Mouse (Mus musculus) liver (tissue): ENCODE results near the gene Fut8.

ENCODE experiments used
- DNase-seq: peaks from one replicate; pipeline ENCODE4 v3.0.0-alpha.2; 2020; ENCODE audit warnings: mixed read lengths

Gene Fut8

DNA sequence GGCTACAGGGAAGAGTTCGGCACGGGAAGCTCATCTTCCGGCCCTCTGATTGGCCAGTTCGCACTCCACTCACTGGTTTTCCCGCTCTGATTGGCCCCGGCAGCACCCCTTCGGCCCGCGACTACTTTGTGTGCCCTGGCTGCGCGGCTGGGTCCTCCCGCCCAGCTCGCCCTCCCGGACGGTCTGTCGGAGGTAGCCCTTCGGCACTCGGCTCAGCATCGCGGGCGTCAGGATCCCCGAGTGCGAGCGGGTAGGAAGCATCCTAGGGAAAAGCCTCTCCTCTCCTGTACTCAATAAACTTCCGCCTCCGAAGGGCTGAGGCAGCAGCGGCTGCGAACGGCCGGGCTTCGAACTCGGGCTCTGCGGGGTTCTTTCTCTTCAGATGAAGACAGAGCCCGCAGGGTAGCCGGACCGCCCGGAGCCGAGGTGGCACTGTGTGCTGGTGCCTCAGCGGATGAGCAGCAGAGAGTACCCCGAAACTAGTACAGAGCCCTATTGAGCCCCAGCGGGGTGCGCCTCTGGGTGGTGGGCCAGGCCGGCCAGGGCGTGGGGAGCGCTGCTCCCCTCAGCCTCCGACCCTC, at the start of gene Fut8:
Gene Fut8 (plus strand): TSS at position 176 of the 581 bp plus-strand sequence.
- DNase-seq, result peak; percentile 90

DNA sequence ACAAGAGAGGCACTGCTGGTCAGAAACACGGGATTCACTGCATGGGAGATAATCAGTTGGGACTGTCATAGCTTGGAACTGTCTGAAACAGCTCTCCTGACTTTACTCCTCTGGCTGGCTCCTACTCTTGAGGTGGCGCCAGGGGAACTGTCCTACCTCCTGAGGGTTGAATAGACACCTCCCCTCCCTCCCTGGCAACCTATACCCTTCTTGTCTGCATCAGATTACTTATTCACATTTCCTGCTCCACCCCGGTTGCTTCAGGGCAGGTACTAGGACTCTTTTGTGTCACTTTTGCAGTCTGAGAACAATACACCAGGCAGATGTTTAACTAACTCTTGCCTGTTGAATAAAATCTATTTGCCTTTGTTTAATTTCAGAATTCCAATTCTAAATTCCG, 48.8 kb upstream of the Fut8 start:
- DNase-seq, result no peak

DNA sequence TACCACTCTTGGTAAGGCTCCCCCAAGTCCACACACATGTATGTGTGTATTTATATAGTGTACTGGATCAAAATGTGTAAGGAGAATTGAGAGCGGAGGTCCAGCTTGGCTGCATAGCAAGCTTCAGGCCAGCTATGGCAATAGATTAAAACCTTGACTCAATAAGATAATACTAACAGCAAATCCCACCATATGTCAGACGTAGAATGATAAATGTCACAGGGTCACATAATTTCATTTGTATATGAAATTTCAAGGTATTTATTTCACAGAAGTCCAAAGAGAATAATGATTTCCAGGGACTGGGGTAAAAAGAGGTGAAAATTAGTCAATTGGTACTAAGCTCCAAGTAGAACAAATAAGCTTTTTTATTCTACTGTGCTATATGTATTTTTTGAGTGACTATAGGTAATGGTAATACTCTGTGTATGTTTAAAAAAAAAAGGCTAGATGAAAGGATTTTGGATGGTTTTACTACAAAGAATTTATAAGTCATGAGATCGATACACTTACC, 47.9 kb upstream of the Fut8 start:
- DNase-seq, result no peak

DNA sequence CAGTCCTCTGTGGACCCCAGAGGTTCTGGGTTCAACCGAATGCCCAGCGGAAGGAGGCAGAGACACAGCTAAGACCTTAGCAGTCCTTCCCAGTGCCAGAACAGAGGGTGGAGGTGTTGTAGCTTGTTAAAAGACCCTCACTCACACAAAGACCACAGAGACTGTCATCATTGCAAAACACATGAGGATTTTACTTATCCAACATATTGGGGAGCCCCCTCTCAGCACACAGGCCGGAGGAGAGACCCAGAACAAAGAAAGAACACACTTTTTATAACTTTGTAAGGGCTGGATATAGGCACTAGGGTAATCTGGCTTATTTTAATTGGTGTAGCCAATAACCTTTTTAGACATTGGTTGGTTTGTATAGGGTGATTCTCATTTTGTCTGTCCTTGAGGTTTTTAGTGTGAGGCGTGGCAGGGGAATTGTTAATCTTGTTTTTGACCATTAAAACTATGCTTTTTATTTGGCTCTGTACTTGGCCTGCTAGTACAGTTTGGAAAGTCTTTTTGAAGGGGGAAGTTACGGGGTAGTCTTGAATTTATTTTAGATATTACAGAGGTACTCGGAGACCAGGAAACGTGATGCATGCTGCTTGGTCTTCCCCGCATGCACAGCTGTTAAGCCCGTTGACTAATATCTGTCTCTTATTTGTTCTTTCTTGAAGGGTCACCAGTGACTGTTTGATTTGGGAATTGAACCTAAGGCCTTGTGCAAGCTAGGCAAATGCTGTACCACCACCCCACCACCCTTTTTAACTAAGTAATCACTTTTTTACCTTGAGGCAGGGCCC, 46.2 kb upstream of the Fut8 start:
- DNase-seq, result no peak

DNA sequence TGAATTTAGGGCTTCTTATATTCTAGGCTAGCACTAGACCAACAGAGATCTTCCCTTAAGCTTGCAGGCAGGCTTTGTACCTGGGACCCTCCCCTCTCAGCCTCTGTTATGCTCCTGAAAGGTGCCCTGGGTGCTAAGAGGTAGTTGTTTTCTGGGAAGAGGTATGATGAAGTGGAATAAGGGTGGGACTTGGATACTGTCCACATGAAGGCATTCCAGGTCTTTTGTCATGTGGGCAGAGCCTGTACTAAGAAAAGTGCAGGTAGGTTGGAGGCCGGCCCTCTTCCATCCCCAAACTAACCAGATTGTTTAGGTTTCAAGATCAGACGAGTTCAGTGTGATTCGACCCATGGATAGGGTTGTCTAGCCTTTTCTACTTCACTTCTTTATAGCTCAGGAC, 45.2 kb upstream of the Fut8 start:
- DNase-seq, result no peak

DNA sequence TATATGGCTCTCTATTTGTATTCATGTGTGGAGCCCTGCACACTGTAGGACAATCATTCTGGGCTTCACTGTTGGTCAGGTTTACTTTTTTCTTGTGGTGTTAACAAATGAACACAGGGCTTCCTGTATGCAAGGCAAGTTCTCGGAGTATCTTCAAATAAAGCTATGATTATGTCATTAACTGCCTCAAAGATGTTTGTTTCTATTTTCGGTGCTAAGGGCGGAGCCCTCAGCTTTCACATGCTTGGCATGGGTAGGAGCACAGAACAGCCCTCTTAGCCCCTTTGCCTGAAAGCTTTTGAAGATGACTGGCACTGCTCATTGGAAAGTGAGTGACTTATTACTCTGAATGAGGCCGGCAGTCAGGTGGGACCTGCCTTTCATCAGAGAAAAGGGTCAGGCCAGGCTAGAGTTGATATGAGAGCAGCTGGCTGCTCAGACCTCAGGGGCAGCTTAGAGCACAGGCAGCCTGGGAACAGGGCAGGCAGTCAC, 44.7 kb upstream of the Fut8 start:
- no peak for DNase-seq

DNA sequence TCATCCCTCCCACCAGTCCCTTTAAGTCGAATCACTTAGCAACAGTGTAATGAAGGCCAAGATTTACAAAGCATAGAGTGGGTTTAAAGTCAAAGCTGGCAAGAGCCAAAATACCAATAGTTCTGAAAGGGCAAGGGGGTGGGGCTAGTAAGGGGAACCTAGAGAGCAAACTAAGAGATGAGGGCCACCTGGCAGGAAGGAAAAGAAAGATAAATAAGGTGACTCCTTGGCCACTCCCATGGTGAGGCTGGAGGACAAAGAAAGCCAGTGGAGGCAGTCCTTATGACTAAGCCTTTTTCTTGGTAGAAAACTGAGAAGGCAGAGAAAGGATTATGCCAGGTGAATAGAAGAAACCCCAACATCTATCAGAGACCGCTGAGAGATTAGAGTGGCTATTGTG, 42.9 kb upstream of the Fut8 start:
- no peak for DNase-seq

DNA sequence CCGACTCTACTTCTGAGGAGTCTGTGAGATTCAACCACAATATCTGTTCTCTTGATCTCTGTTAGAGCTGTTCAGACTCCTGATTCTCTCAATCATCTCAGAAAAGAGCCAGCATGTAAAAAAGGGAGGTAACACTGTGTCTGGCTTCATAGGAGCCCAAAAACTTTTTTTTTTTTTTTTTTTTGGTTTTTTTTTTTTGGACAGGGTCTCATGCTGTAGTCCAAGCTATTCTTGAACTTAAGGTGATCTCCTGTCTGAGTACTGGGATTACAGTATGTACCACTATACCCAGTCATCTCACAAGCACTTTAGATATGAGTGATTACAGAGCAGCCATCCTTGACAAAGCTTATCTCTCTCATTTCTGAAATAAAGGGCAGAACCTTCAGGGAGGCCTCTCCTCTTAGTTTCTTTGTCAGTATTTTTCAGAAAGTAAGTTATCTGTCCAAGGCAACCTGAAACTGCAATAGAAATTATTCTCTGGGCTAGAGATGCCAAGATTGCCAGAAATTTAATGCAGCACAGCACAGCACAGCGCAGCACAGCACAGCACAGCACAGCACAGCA, 41.3 kb upstream of the Fut8 start:
- DNase-seq, result no peak

DNA sequence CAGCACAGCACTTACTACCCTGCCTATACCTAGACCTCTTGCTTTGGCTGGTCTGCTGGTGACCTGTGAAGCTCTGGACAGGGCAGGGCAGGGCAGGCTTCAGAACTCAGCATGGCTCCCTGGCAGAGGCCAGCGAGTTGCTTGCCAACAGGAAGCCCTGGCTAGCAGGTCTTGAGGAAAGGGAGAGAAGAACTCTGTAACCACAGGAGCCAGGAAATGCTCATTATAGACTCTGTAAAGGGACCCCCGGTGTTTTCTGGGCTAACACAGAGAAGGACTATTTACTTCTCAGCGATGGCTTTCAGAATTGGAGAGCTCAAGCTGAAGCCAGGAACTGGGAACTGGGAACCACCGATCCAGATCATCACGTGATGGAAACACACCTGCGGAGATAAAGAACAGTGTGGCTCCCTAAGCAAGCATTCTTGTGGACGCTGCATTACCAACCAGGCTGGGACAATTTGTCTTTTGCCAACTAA, 40.8 kb upstream of the Fut8 start:
- no peak for DNase-seq

DNA sequence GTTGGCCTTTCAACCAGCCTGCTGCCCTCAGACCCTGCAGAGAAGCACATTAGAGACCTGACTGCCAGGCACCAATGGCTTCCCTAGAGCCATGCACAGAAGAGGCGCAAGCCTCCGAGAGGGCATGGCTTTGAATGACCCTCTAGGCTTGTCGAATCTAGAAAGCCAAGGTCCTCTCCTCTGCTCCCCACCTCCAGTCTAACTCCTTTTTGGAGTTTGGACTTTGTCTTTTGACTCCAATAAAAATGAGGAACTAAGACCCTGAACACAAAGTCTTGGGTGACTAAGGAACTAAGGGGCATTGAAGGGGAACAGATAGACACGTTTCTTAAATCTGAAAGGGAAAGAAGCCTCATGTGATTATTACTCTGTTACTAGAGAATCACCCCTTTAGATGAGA, 39.7 kb upstream of the Fut8 start:
- no peak for DNase-seq

DNA sequence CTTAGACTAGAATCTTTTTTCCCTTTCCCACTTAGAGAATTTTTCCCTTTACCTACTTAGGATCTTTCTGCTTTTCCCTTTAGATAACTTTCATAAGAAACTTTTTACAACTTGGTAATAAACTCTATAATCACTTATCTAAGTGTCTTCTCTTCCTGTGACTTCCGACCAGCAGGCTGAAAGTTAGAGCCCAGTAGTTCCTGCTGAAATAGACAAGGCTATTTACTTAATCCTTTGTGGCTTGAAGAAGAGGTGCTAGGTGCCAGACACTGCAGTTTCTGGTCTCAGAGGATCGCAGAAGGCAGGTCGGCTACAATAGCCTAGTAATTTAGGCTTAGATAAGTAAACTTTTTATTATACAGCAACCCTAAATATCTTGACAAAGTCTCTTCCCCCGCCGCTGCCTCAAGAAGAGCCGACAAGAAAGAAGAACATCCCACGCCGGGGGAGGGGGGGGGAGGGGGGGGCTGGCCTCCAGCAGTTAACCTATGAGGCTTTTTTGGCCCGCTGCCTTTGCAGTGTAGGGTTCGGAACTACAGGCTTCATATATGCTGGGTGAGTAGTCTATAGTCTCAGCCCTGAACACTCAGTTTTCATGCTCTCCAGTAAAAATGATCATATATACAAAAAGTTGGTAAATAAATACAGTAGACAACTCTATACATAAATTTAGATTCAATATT, 36.3 kb upstream of the Fut8 start:
- DNase-seq, result no peak

DNA sequence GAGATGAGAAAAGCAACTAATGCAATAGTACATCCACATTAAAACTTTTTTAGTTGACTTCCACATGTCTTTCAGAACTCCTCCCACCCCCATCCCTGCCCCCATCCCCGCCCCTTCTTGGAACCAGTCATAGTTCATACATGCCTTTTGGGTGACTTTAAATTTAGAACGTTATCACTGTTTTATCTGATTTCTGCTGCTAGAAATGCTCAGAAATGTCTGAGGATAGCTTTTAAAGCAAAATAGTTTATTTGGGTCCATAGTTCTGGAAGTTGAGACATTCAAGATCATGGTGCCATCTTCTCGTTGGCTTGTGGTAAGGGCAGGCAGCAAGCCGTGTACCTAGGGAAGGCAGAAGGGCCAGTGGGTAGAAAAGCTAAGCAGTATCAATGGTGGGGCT, 34.8 kb upstream of the Fut8 start:
- DNase-seq, result no peak

DNA sequence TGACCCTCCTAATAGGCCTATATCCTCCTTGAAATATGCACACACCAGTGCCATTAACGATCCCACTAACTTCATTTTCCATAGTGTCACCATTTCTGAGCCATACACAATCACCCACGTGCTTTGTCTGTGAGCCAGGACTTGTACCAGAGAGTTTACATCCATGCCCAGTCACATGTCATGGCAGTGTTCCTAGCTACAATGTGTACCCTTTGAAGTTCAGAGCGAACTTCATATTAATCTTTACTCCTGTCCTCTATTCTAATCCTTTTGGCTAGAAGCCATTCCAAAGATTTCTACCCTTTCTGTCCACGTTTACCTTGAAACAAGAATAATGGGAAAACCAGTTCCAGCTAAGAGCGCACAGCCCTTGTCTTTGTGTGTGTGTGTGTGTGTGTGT, 31.1 kb upstream of the Fut8 start:
- DNase-seq, result no peak

DNA sequence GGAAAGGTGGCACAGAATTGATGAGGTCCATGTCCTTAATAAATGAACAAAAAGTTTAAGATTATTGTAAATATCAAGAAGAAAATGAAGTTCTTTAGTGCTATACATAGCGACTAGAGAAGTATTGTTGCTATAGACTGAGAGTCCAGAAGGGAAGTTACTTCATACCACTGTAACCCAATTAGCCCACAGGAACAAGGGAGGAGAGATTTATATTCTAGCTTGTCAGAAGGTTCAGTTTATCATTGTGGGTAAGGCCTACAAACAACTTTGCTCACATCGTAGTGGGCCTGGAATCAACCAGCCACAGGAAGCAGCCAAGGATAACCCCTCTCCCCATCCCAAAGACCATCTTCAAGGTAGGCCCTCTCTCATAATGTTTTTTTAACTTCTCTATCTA, 29.9 kb upstream of the Fut8 start:
- no peak for DNase-seq

DNA sequence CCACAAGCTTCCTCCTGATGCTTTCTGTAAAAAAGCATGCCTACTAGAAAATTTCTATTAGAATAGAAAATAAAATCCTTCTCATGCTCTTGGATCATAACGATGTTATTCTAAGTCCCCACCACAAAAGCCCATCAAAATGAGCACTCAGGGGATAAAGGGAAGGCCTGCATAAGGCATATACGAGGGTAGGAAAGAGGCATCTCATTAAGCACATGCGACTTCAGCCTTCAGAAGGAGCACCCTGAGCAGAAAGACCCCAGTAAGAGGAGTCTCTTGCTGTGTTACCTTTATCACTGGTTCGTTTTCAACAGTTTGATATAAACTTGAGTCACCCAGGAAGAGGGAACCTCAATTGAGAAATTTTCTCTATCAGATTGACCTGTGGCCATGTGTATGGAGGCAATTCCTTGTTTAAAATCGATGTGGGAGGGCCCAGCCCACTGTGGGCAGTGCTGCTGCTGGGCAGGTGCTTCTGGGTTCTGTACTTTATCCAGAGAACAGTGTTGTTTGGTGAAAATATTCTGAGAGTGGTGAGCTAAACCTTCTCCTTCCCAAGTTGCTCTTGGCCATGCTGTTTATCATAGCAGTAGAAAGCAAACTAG, 29.2 kb upstream of the Fut8 start:
- no peak for DNase-seq

DNA sequence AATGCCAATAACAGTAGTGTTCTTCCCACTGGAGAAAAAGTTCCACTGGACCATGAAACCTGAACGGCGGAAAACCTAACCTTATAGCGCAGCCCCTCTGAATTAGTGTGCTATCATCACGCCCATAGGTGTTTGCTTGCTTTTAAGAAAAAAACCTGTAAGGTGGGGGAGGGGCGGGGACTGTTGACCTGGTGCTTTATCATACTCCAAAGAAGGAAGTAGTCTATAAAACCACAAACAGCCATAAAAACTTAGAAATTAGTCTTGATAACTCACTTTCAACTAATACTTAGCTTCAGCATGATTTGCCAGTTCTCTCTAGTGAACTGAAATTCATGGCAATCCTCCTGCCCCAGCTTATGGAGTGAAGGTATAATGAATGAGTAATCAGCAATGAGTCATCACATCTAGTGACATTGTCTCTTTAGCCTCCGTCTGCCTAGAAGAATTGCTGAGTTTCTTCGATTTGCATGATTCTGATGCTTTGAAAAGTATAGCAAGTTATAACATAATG, 26.2 kb upstream of the Fut8 start:
- peak; percentile 23 for DNase-seq

DNA sequence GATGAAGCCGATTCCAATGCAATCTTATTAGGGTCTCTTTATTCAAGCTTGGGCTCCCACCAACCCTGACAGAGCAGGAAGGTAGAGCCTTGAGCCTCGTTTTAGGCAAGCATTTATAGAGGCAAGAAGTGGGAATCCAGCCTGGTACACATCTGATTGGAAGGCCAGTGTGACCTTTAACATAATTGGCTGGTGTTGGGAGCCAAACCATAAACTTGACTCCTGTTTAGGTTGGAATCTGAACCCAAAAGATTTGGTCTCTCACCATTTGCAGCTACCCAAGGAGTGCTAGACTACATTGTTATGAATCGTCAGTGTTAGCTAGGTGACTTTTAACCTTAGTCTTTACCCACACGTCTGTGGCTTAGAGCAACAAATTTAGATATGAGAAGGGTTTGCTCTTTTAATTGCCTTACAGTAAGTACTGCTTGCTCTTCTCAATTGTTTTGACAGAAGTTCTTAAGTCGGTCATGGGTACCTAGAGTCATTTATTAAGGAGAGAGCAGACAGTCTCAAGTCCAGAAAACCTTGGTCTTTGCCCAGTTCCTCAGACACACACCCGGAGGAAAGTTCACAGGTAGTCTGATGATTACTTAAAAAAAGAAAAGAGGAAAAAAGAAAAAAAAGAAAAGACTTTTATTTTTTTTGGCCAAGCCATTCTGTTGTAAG, 23.9 kb upstream of the Fut8 start:
- DNase-seq, result no peak

DNA sequence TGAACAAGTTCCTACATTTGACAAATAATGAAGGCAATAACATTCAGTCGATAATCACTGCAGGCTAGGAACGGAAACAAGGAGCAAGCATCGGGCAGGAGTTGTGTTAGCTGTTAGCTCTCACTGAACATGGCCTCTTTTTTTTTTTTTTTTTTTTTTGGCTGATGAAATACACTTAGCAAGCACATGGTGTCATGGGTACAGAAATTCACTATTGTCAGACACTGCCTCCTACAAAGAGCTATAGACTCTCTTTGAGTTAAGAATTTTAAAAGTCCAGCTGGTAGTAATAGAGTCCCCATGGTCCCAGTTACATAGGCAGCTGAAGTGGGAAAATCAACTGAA, 23.4 kb upstream of the Fut8 start:
- DNase-seq, result no peak

DNA sequence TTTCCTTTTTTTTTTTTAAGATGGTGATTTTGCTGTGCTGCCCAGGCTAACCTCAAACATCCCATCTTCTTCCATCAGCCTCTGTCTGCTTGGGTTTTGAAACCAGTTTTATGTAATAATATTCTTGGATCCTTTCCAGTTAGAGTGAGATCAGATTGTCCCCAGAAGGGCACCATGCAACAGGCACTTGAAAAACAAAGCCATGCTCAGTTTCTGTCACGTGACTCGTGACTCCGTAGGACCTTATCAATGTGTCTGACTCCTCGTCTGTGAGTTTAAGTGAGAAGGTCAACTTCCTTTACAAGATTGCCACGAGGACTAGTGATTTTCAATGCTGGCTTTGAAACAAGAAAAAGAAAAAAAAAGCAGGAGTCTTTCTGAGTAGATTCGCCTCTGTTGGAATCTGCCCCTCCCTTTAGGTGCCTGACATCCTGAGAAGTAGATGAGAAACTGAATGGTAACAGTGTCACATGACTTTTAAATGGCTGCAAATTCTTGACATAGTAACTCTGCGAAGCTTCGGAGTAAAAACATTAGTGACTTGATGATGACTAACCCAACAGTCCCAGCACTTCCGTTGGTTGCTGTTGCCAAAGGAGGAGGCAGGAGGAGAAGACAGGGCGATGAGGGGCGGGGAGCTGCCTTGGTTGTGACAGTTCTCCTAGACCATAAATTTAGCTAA, 21.3 kb upstream of the Fut8 start:
- DNase-seq, result no peak

DNA sequence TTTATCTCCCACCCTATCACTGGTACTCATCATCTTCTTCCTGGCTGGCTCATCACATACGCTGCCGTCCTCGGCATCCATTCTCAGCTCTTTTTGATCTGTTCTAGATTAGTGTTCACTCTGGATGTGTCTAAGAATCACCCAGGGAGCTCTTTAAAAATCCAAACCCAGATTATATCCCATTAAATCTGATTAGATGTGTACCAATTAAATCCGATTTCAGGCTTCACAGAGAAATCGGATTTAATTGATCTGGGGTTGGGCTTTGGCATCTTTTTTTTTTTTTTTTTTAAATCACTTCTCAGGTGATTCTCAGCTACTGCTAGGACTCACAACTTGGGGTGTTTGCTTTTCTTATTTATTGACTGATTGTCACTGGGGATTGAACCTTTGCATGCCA, 17.3 kb upstream of the Fut8 start:
- DNase-seq, result no peak

DNA sequence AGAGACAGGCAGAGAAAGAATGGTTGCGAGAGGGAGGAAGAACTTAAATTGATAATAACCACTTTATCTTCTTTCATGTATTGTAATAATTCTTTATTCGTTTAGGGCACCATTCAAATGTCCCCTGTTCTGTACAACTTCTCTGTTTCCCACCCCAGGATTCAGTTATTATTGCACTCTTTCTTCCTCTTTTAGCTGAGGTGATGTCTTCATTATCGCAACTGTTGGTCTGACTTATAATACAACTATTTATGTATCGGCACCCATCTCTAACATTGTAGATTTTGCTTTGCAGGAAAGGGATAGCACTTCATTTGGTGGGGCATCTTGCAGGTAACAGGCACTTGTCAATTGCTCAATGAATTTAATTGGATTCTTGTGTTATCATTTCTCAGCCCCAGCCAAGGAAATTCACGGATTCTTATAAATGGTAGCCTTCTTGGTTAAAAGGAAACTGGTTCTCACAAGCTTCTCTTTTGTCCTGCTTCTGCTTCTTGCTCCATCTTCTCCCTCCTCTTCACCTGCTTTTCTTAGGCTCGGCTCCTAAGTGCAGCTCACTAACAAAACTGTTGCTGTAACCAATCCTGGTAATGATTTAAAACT, 15.6 kb upstream of the Fut8 start:
- no peak for DNase-seq
